ENCODE assay signal across 17 mouse cellular contexts in genomic region chr6:71736101-71736500, GRCm38 (mm10). TPM values are rescaled to one million over a fixed set of nuclear protein-coding genes. Genes with fewer than 3 reads are reported as not detected.
DNase-seq lines count a peak whose midpoint lies in the region; ATAC-seq and TF ChIP-seq lines count a peak whose summit lies in the region.
"Had no signal": no experiment of that assay in that cellular context is flagged by ENCODE, and none has a peak within 500 bp of the region (broad histone marks: within the 10 kb centered on the region; RNA-seq: fewer than 3 reads in every experiment).

No protein-coding gene starts in this region.

- TF ChIP-seq POLR2A in CH12.LX (IDR thresholded peaks at IDR 0.05; ENCODE audit: low read depth, low read length), result no peak

- no peak overlapping the region for H3K9ac ChIP-seq in heart, embryonic 12.5 days
- H3K9ac ChIP-seq in liver, embryonic 12.5 days, result no peak overlapping the region
- H3K9ac ChIP-seq in liver, embryonic 11.5 days (ENCODE audit: low read depth, low read length), result no peak overlapping the region
- no peak overlapping the region for H3K9ac ChIP-seq in CH12.LX (ENCODE audit: insufficient read depth, low read depth)
- no peak overlapping the region for H3K9ac ChIP-seq in intestine, postnatal 0 days (ENCODE audit: low read depth, low read length)
- H3K9ac ChIP-seq: embryonic facial prominence, embryonic 13.5 days; midbrain, embryonic 15.5 days had no signal

- in situ Hi-C loops in CH12.LX (cut with MboI; ENCODE audit: low pct_ligation_motif_present, low pct_unique_long_range_greater_than_20kb, low sequenced_read_pairs), result no loop called here

- TF ChIP-seq CTCF in CH12.LX (conservative IDR thresholded peaks at IDR 0.05 in 1 of 2, IDR thresholded peaks at IDR 0.05 in 1 of 2; ENCODE audit: low read depth in 2 of 2, low read length in 2 of 2), result no peak
- TF ChIP-seq CTCF in intestine, postnatal 0 days (IDR thresholded peaks at IDR 0.05; ENCODE audit: low read depth), result no peak

- H3K9me3 ChIP-seq in heart, embryonic 12.5 days (replicated peaks), result no peaks in the 10 kb centered on the region
- H3K9me3 ChIP-seq in liver, embryonic 12.5 days (replicated peaks), result no peaks in the 10 kb centered on the region
- no peaks in the 10 kb centered on the region for H3K9me3 ChIP-seq in liver, embryonic 11.5 days (ENCODE audit: control insufficient read depth, low read length)
- no peaks in the 10 kb centered on the region for H3K9me3 ChIP-seq in CH12.LX (replicated peaks; ENCODE audit: low read length)
- H3K9me3 ChIP-seq in intestine, postnatal 0 days (ENCODE audit: control insufficient read depth), result no peaks in the 10 kb centered on the region
- H3K9me3 ChIP-seq: embryonic facial prominence, embryonic 13.5 days; midbrain, embryonic 15.5 days had no signal

- no peaks in the 10 kb centered on the region for H3K79me2 ChIP-seq in CH12.LX (replicated peaks; ENCODE audit: control insufficient read depth, extremely low read depth, insufficient read depth, poor library complexity, severe bottlenecking)

- 89% methylated on average over 5 of the region's 5 CpGs for WGBS in heart, embryonic 12.5 days
- WGBS in liver, embryonic 12.5 days (ENCODE audit: insufficient replicate concordance), result 52% methylated on average over 5 of the region's 5 CpGs
- 72% methylated on average over 5 of the region's 5 CpGs for WGBS in liver, embryonic 11.5 days
- 80% methylated on average over 5 of the region's 5 CpGs for WGBS in intestine, postnatal 0 days

- H3K4me2 ChIP-seq in heart, embryonic 12.5 days, result no peak overlapping the region
- no peak overlapping the region for H3K4me2 ChIP-seq in liver, embryonic 12.5 days
- H3K4me2 ChIP-seq in liver, embryonic 11.5 days, result no peak overlapping the region
- H3K4me2 ChIP-seq in CH12.LX (ENCODE audit: insufficient read depth, low read depth, poor library complexity, severe bottlenecking), result peak overlapping the region; percentile 30; the same call in 1 of the 2 replicates
- no peak overlapping the region for H3K4me2 ChIP-seq in intestine, postnatal 0 days (replicated peaks; ENCODE audit: low read depth)
- H3K4me2 ChIP-seq: embryonic facial prominence, embryonic 13.5 days; midbrain, embryonic 15.5 days had no signal

- DNase-seq in heart, postnatal 36 days, result no peak
- no peak for DNase-seq in liver, embryonic 11.5 days (ENCODE audit: low spot score)
- no peak for DNase-seq in CH12.LX (ENCODE audit: extremely low read depth)
- DNase-seq in retina, postnatal 1 day, result no peak
- DNase-seq: adrenal gland, postnatal 25 days; B cell, adult 2 months; cerebellum, adult 2 months; gastrocnemius, postnatal 10 days; right cerebral cortex, postnatal 25 days had no signal

- H3K36me3 ChIP-seq in heart, embryonic 12.5 days, result 0 out of 2 replicates have a peak, but pooled peaks cover 3% of the 10 kb centered on the region
- H3K36me3 ChIP-seq in liver, embryonic 12.5 days, result no peaks in the 10 kb centered on the region
- no peaks in the 10 kb centered on the region for H3K36me3 ChIP-seq in liver, embryonic 11.5 days (ENCODE audit: control insufficient read depth, insufficient read depth, low read length)
- H3K36me3 ChIP-seq in CH12.LX (replicated peaks in 1 of 2; ENCODE audit: control insufficient read depth in 1 of 2, insufficient read depth in 1 of 2, low read length in 1 of 2), result no peaks in the 10 kb centered on the region
- no peaks in the 10 kb centered on the region for H3K36me3 ChIP-seq in intestine, postnatal 0 days (ENCODE audit: control insufficient read depth, insufficient read depth)
- H3K36me3 ChIP-seq: embryonic facial prominence, embryonic 13.5 days; midbrain, embryonic 15.5 days had no signal

- peak overlapping the region; percentile 31 for H3K27ac ChIP-seq in heart, embryonic 12.5 days (ENCODE audit: poor library complexity, severe bottlenecking)
- H3K27ac ChIP-seq in liver, embryonic 12.5 days, result 0 out of 2 replicates have a peak overlapping the region, but pooled peaks have one; percentile 17
- H3K27ac ChIP-seq in liver, embryonic 11.5 days (ENCODE audit: low read depth, low read length), result no peak overlapping the region; the same call in 1 of the 2 replicates
- H3K27ac ChIP-seq in CH12.LX (ENCODE audit: insufficient read depth, low read depth), result no peak overlapping the region
- no peak overlapping the region for H3K27ac ChIP-seq in intestine, postnatal 0 days (ENCODE audit: low read depth, low read length)
- H3K27ac ChIP-seq: embryonic facial prominence, embryonic 13.5 days; hindbrain, postnatal 0 days; midbrain, embryonic 15.5 days had no signal

- dilution Hi-C loops in CH12.LX (cut with MboI; ENCODE audit: extremely low pct_ligation_motif_present, extremely low pct_unique_long_range_greater_than_20kb, low sequenced_read_pairs), result no loop called here

- intact Hi-C loops in heart, postnatal 36 days (cut with DNase I), result no loop called here

- ATAC-seq in heart, embryonic 12.5 days (ENCODE audit: insufficient number of reproducible peaks, low FRiP score), result no peak
- no peak for ATAC-seq in liver, embryonic 12.5 days
- no peak for ATAC-seq in liver, embryonic 11.5 days (replicated peaks; ENCODE audit: low FRiP score)
- ATAC-seq in hematopoietic stem cell, adult 5-6 weeks (replicated peaks in 1 of 2; ENCODE audit: insufficient read depth in 1 of 2, low FRiP score in 2 of 2, low TSS enrichment in 1 of 2, low read depth in 1 of 2, poor library complexity in 2 of 2, severe bottlenecking in 2 of 2), result peak; percentile 53 to 56; a peak in 3 of 4 replicates
- ATAC-seq in intestine, postnatal 0 days, result no peak
- ATAC-seq: activated CD4-positive, CD25-positive, alpha-beta regulatory T cell, adult 4 months; hindbrain, postnatal 0 days; midbrain, embryonic 15.5 days had no signal

- no peak for TF ChIP-seq RAD21 in CH12.LX (IDR thresholded peaks at IDR 0.05; ENCODE audit: low read depth, low read length)

- H3K4me1 ChIP-seq in heart, embryonic 12.5 days (replicated peaks), result peaks cover 33% of the 10 kb centered on the region
- peaks cover 26% of the 10 kb centered on the region for H3K4me1 ChIP-seq in liver, embryonic 12.5 days
- H3K4me1 ChIP-seq in liver, embryonic 11.5 days (replicated peaks; ENCODE audit: control insufficient read depth, insufficient read depth, low read length), result peaks cover 13% of the 10 kb centered on the region
- H3K4me1 ChIP-seq in CH12.LX (ENCODE audit: control insufficient read depth in 1 of 2, insufficient read depth in 2 of 2), result peaks cover 16% of the 10 kb centered on the region in 2 experiments
- no peaks in the 10 kb centered on the region for H3K4me1 ChIP-seq in intestine, postnatal 0 days (replicated peaks; ENCODE audit: control insufficient read depth, insufficient read depth, low read length)

- no peak for TF ChIP-seq EP300 in CH12.LX (IDR thresholded peaks at IDR 0.05; ENCODE audit: low read length)

- no peak overlapping the region for H3K4me3 ChIP-seq in heart, embryonic 12.5 days
- no peak overlapping the region for H3K4me3 ChIP-seq in liver, embryonic 12.5 days
- no peak overlapping the region for H3K4me3 ChIP-seq in liver, embryonic 11.5 days (ENCODE audit: low read depth, low read length)
- no peak overlapping the region for H3K4me3 ChIP-seq in CH12.LX (replicated peaks in 1 of 3; ENCODE audit: low read depth in 2 of 3, low read length in 2 of 3, poor library complexity in 1 of 3)
- H3K4me3 ChIP-seq in intestine, postnatal 0 days (ENCODE audit: low read depth, low read length), result no peak overlapping the region
- H3K4me3 ChIP-seq: embryonic facial prominence, embryonic 13.5 days; midbrain, embryonic 15.5 days had no signal

- H3K27me3 ChIP-seq in heart, embryonic 12.5 days (replicated peaks), result no peaks in the 10 kb centered on the region
- no peaks in the 10 kb centered on the region for H3K27me3 ChIP-seq in liver, embryonic 12.5 days (replicated peaks)
- no peaks in the 10 kb centered on the region for H3K27me3 ChIP-seq in liver, embryonic 11.5 days (replicated peaks; ENCODE audit: control insufficient read depth, insufficient read depth, low read length)
- no peaks in the 10 kb centered on the region for H3K27me3 ChIP-seq in CH12.LX (replicated peaks)
- H3K27me3 ChIP-seq in intestine, postnatal 0 days (replicated peaks; ENCODE audit: control insufficient read depth, insufficient read depth, low read length), result no peaks in the 10 kb centered on the region
- H3K27me3 ChIP-seq: embryonic facial prominence, embryonic 13.5 days; midbrain, embryonic 15.5 days had no signal

TF ChIP-seq in CH12.LX, 34 proteins besides CTCF, POLR2A, EP300 and RAD21:
- TF ChIP-seq TBP (conservative IDR thresholded peaks at IDR 0.05; ENCODE audit: low read depth, low read length) (no peak), MEF2A (IDR thresholded peaks at IDR 0.05; ENCODE audit: borderline replicate concordance, low read depth, low read length) (no peak), PAX5 (IDR thresholded peaks at IDR 0.05; ENCODE audit: low read length) (no peak), TCF12 (IDR thresholded peaks at IDR 0.05; ENCODE audit: low read depth, low read length) (no peak), CHD2 (IDR thresholded peaks at IDR 0.05; ENCODE audit: low read length) (no peak), CHD1 (IDR thresholded peaks at IDR 0.05; ENCODE audit: low read depth, low read length) (no peak), SMC3 (IDR thresholded peaks at IDR 0.05; ENCODE audit: low read depth, low read length) (no peak), MXI1 (IDR thresholded peaks at IDR 0.05; ENCODE audit: low read depth, low read length) (no peak), NELFE (IDR thresholded peaks at IDR 0.05; ENCODE audit: low read depth, low read length) (no peak), IRF4 (IDR thresholded peaks at IDR 0.05; ENCODE audit: low read depth, low read length) (no peak)

RNA-seq across cellular contexts. Expression of gene Reep1, which starts 28.7 kb away (rescaled TPM):
- 22.3 and 22.9 TPM in 2 replicates for polyA plus RNA-seq in heart, embryonic 12.5 days (2016; fragmentation: Nextera tagmentation; extraction: Ambion mirVana)
- 10 to 100 TPM; 14.7 to 17.4 TPM for total RNA-seq in heart, postnatal 36 days (2021)
- 5.6 and 5.9 TPM in 2 replicates for polyA plus RNA-seq in liver, embryonic 12.5 days (2016; fragmentation: Nextera tagmentation; extraction: Ambion mirVana)
- polyA plus RNA-seq in liver, embryonic 11.5 days (2014; fragmentation: Nextera tagmentation; extraction: Ambion mirVana), result 11.1 and 12.2 TPM in 2 replicates
- total RNA-seq in CH12.LX (2012; rRNA removed), result 0.38 and 1.3 TPM in 2 replicates
- total RNA-seq in CH12.LX (2014; rRNA removed), result 0.97 and 1.2 TPM in 2 replicates
- 0.33 and 0.34 TPM in 2 replicates for polyA plus RNA-seq in CH12.LX (2012; ENCODE audit: insufficient read length, low read depth)
- 0.06 TPM in 1 of 2 replicates, not detected in the other for total RNA-seq in hematopoietic stem cell, adult 5-6 weeks (2017)
- 6.5 and 6.7 TPM in 2 replicates for polyA plus RNA-seq in intestine, postnatal 0 days (2015; fragmentation: Nextera tagmentation; extraction: Ambion mirVana)

Comparison
In these comparisons a context has a peak if more than half of its experiments do, and no peak if none do; other contexts are left out.
1. H3K27ac ChIP-seq: peak in heart, embryonic 12.5 days (single experiment) and liver, embryonic 12.5 days (single experiment); none in liver, embryonic 11.5 days (single experiment), CH12.LX (single experiment) and intestine, postnatal 0 days (single experiment).
2. ATAC-seq: peak in hematopoietic stem cell, adult 5-6 weeks (2 of 2); none in heart, embryonic 12.5 days (single experiment), liver, embryonic 12.5 days (single experiment), liver, embryonic 11.5 days (single experiment) and intestine, postnatal 0 days (single experiment).